Mouse (Mus musculus): Measurements from ENCODE around the gene Rev3l. TPM values are rescaled to one million over a fixed set of nuclear protein-coding genes. Genes with fewer than 3 reads are reported as not detected.

Gene Rev3l
- 1.4 and 2.5 TPM in 2 replicates for polyA plus RNA-seq (2012; rRNA removed)

GRCm38 (mm10) chr10:39731736-39732265, at the start of gene Rev3l:
Rev3l (plus strand) TSS chr10:39732118.

GRCm38 (mm10) chr10:39898874-39899371, 167.0 kb downstream of the Rev3l start, which contains the start of gene Mfsd4b4:
Mfsd4b4 (minus strand) TSS chr10:39899238.

Other genes starting within 250 kb of the Rev3l start
- gene Traf3ip2, start 119.2 kb upstream of the Rev3l start, polyA plus RNA-seq (2012; rRNA removed) = 12.3 and 17.8 TPM in 2 replicates
- gene Mfsd4b4, start 167.1 kb downstream of the Rev3l start, polyA plus RNA-seq (2012; rRNA removed) = 0.17 and 0.57 TPM in 2 replicates
- not detected in 2 replicates for gene Mfsd4b2, start 194.8 kb downstream of the Rev3l start, polyA plus RNA-seq (2012; rRNA removed)
- gene Mfsd4b3, start 228.0 kb downstream of the Rev3l start, polyA plus RNA-seq (2012; rRNA removed) = 0.93 and 0.97 TPM in 2 replicates